Mouse (Mus musculus) erythroblast, adult 5-6 weeks (primary cell): ENCODE measurements around the gene Gm20521. TPM values are rescaled to one million over a fixed set of nuclear protein-coding genes. Genes with fewer than 3 reads are reported as not detected.
"Not testable (repeated sequence)": the region's sequence is repeated elsewhere in the genome, so short reads cannot be mapped to it uniquely, and the experiment has no call there.

ENCODE experiments used
- ATAC-seq: replicated peaks from 2 replicates; pipeline ENCODE4 v1.8.0; 2016; ENCODE audit warnings: moderate number of reproducible peaks, mild to moderate bottlenecking, moderate TSS enrichment, inconsistent platforms; ENCODE audit not compliant: poor library complexity, low FRiP score, severe bottlenecking
- total RNA-seq, 2 experiments: library from RNA; stranded (forward) in 1 of 2; stranded (reverse) in 1 of 2; fragments of 150-400 nt in 1 of 2; fragments of 200-764, 138-1000 nt in 1 of 2; gene quantifications; 2 replicates each; pipeline versions ENCODE4 v1.2.3 to v1.2.4; 2015 to 2017; ENCODE audit warnings: low replicate concordance in 2 of 2

Gene Gm20521
- total RNA-seq, 2 experiments from 2014 or later: not detected

- no peak for ATAC-seq
Measured at GRCm38 (mm10) chr14:54930431-54930830, 47.2 kb downstream of the Gm20521 start.

GRCm38 (mm10) chr14:54932645-54933150 is 49.5 kb downstream of the Gm20521 start, which contains the start of gene Il25:
TSS of gene Il25 (plus strand) at chr14:54932695.
- no peak for ATAC-seq

- no peak for ATAC-seq
Measured at GRCm38 (mm10) chr14:54935904-54936830, 52.9 kb downstream of the Gm20521 start, which contains the start of gene Cmtm5. TSS of gene Cmtm5 (plus strand) at chr14:54936261.

GRCm38 (mm10) chr14:54936831-54937160 is 53.6 kb downstream of the Gm20521 start:
- ATAC-seq: no peak

GRCm38 (mm10) chr14:54937361-54938182 is 54.3 kb downstream of the Gm20521 start:
- no peak for ATAC-seq

GRCm38 (mm10) chr14:54938431-54939219 is 55.4 kb downstream of the Gm20521 start:
- no peak for ATAC-seq

GRCm38 (mm10) chr14:54939434-54940175 is 56.4 kb downstream of the Gm20521 start:
- ATAC-seq: peak; percentile 63; the same call in 1 of the 2 replicates

- ATAC-seq: no peak
Measured at GRCm38 (mm10) chr14:54940176-54940530, 56.9 kb downstream of the Gm20521 start.

- no peak for ATAC-seq
Measured at GRCm38 (mm10) chr14:54941024-54941978, 58.1 kb downstream of the Gm20521 start.

GRCm38 (mm10) chr14:54942479-54942878 is 59.2 kb downstream of the Gm20521 start:
- no peak for ATAC-seq

- no peak for ATAC-seq
Measured at GRCm38 (mm10) chr14:54943971-54944370, 60.7 kb downstream of the Gm20521 start.

GRCm38 (mm10) chr14:54944939-54945338 is 61.7 kb downstream of the Gm20521 start:
- no peak for ATAC-seq

- no peak for ATAC-seq
Measured at GRCm38 (mm10) chr14:54945975-54946704, 62.9 kb downstream of the Gm20521 start.

- not testable (repeated sequence) for ATAC-seq
Measured at GRCm38 (mm10) chr14:54947008-54947407, 63.8 kb downstream of the Gm20521 start.
